Mouse (Mus musculus): ENCODE measurements around the gene Sprtn. TPM values are rescaled to one million over a fixed set of nuclear protein-coding genes. Genes with fewer than 3 reads are reported as not detected.

Sprtn gene
- 8.3 and 8.5 TPM in 2 replicates for polyA plus RNA-seq (2015; fragmentation: Nextera tagmentation; extraction: Ambion mirVana)

GRCm38 (mm10) chr8:124897386-124898250, at the start of gene Sprtn, which contains the start of gene Exoc8:
Gene Sprtn (plus strand): TSS chr8:124897886.
Gene Exoc8 (minus strand): TSS chr8:124897705.
- H3K36me3 ChIP-seq (ENCODE audit: control insufficient read depth, insufficient read depth), result peaks cover 42% of the 10 kb centered on the region
- peak within 1 kb of the TSS; percentile 83 for H3K27ac ChIP-seq (ENCODE audit: low read length)
- H3K27me3 ChIP-seq (ENCODE audit: control insufficient read depth, insufficient read depth, low read length), result no peaks in the 10 kb centered on the region
- peak; percentile 90 for ATAC-seq (replicated peaks; ENCODE audit: extremely low read depth, insufficient read depth, low FRiP score)
- peak within 1 kb of the TSS; percentile 94 for H3K4me2 ChIP-seq (ENCODE audit: low read depth, low read length)
- peak within 1 kb of the TSS; percentile 90 for H3K9ac ChIP-seq (ENCODE audit: low read length)
- H3K4me3 ChIP-seq (ENCODE audit: low read length), result peak within 1 kb of the TSS; percentile 67
- WGBS, result under 1% methylated on average over 114 of the region's 114 CpGs
- peaks cover 36% of the 10 kb centered on the region for H3K4me1 ChIP-seq (ENCODE audit: control insufficient read depth, insufficient read depth, low read length)
- no peaks in the 10 kb centered on the region for H3K9me3 ChIP-seq (replicated peaks; ENCODE audit: control insufficient read depth, low read length)

- no peaks in the 10 kb centered on the region for H3K27me3 ChIP-seq (ENCODE audit: control insufficient read depth, insufficient read depth, low read length)
- 93% methylated on average over 1 of the region's 1 CpGs for WGBS
- no peak overlapping the region for H3K9ac ChIP-seq (ENCODE audit: low read length)
- H3K9me3 ChIP-seq (replicated peaks; ENCODE audit: control insufficient read depth, low read length), result peaks cover 10% of the 10 kb centered on the region
- ATAC-seq (replicated peaks; ENCODE audit: extremely low read depth, insufficient read depth, low FRiP score), result no peak
- no peak overlapping the region for H3K4me2 ChIP-seq (ENCODE audit: low read depth, low read length)
- no peak overlapping the region for H3K4me3 ChIP-seq (ENCODE audit: low read length)
- peaks cover 56% of the 10 kb centered on the region for H3K36me3 ChIP-seq (ENCODE audit: control insufficient read depth, insufficient read depth)
- no peaks in the 10 kb centered on the region for H3K4me1 ChIP-seq (ENCODE audit: control insufficient read depth, insufficient read depth, low read length)
- H3K27ac ChIP-seq (ENCODE audit: low read length), result no peak overlapping the region
Measured at GRCm38 (mm10) chr8:124853511-124853910, 44.2 kb upstream of the Sprtn start.

GRCm38 (mm10) chr8:124859466-124859865, 38.2 kb upstream of the Sprtn start:
- no peak overlapping the region for H3K4me2 ChIP-seq (ENCODE audit: low read depth, low read length)
- peaks cover 34% of the 10 kb centered on the region for H3K4me1 ChIP-seq (ENCODE audit: control insufficient read depth, insufficient read depth, low read length)
- H3K9ac ChIP-seq (ENCODE audit: low read length), result 0 out of 2 replicates have a peak overlapping the region, but pooled peaks have one; percentile 9
- H3K9me3 ChIP-seq (replicated peaks; ENCODE audit: control insufficient read depth, low read length), result peaks cover 3% of the 10 kb centered on the region
- peaks cover 54% of the 10 kb centered on the region for H3K36me3 ChIP-seq (ENCODE audit: control insufficient read depth, insufficient read depth)
- no peaks in the 10 kb centered on the region for H3K27me3 ChIP-seq (ENCODE audit: control insufficient read depth, insufficient read depth, low read length)
- no peak for ATAC-seq (replicated peaks; ENCODE audit: extremely low read depth, insufficient read depth, low FRiP score)
- H3K27ac ChIP-seq (ENCODE audit: low read length), result peak overlapping the region; percentile 96
- H3K4me3 ChIP-seq (ENCODE audit: low read length), result no peak overlapping the region

- ATAC-seq (replicated peaks; ENCODE audit: extremely low read depth, insufficient read depth, low FRiP score), result peak; percentile 66
- no peaks in the 10 kb centered on the region for H3K27me3 ChIP-seq (ENCODE audit: control insufficient read depth, insufficient read depth, low read length)
- 55% methylated on average over 3 of the region's 3 CpGs for WGBS
- H3K9ac ChIP-seq (ENCODE audit: low read length), result no peak overlapping the region; the same call in 1 of the 2 replicates
- H3K27ac ChIP-seq (ENCODE audit: low read length), result peak overlapping the region; percentile 96
- peak overlapping the region; percentile 41 for H3K4me2 ChIP-seq (ENCODE audit: low read depth, low read length)
- peaks cover 3% of the 10 kb centered on the region for H3K9me3 ChIP-seq (replicated peaks; ENCODE audit: control insufficient read depth, low read length)
- H3K36me3 ChIP-seq (ENCODE audit: control insufficient read depth, insufficient read depth), result peaks cover 47% of the 10 kb centered on the region
- H3K4me1 ChIP-seq (ENCODE audit: control insufficient read depth, insufficient read depth, low read length), result peaks cover 38% of the 10 kb centered on the region
- H3K4me3 ChIP-seq (ENCODE audit: low read length), result no peak overlapping the region
Measured at GRCm38 (mm10) chr8:124860188-124860587, 37.5 kb upstream of the Sprtn start.

- peak within 1 kb of the TSS; percentile 94 for H3K27ac ChIP-seq (ENCODE audit: low read length)
- peaks cover 25% of the 10 kb centered on the region for H3K36me3 ChIP-seq (ENCODE audit: control insufficient read depth, insufficient read depth)
- no peaks in the 10 kb centered on the region for H3K9me3 ChIP-seq (replicated peaks; ENCODE audit: control insufficient read depth, low read length)
- peak within 1 kb of the TSS; percentile 98 for H3K9ac ChIP-seq (ENCODE audit: low read length)
- ATAC-seq (replicated peaks; ENCODE audit: extremely low read depth, insufficient read depth, low FRiP score), result peak; percentile 94
- 1% methylated on average over 55 of the region's 55 CpGs for WGBS
- no peaks in the 10 kb centered on the region for H3K27me3 ChIP-seq (ENCODE audit: control insufficient read depth, insufficient read depth, low read length)
- H3K4me3 ChIP-seq (ENCODE audit: low read length), result peak within 1 kb of the TSS; percentile 93
- peak within 1 kb of the TSS; percentile 70 for H3K4me2 ChIP-seq (ENCODE audit: low read depth, low read length)
- H3K4me1 ChIP-seq (ENCODE audit: control insufficient read depth, insufficient read depth, low read length), result peaks cover 54% of the 10 kb centered on the region
Measured at GRCm38 (mm10) chr8:124862321-124863162, 35.1 kb upstream of the Sprtn start, which contains the start of the genes Gnpat and 2810004N23Rik. Gene Gnpat (plus strand): TSS chr8:124863033. Gene 2810004N23Rik (minus strand): TSS chr8:124863120.

- H3K36me3 ChIP-seq (ENCODE audit: control insufficient read depth, insufficient read depth), result peaks cover 19% of the 10 kb centered on the region
- peak overlapping the region; percentile 69 for H3K4me2 ChIP-seq (ENCODE audit: low read depth, low read length)
- peak overlapping the region; percentile 94 for H3K27ac ChIP-seq (ENCODE audit: low read length)
- H3K9me3 ChIP-seq (replicated peaks; ENCODE audit: control insufficient read depth, low read length), result no peaks in the 10 kb centered on the region
- no peaks in the 10 kb centered on the region for H3K27me3 ChIP-seq (ENCODE audit: control insufficient read depth, insufficient read depth, low read length)
- peak; percentile 64 for ATAC-seq (replicated peaks; ENCODE audit: extremely low read depth, insufficient read depth, low FRiP score)
- peak overlapping the region; percentile 93 for H3K4me3 ChIP-seq (ENCODE audit: low read length)
- peaks cover 58% of the 10 kb centered on the region for H3K4me1 ChIP-seq (ENCODE audit: control insufficient read depth, insufficient read depth, low read length)
- peak overlapping the region; percentile 98 for H3K9ac ChIP-seq (ENCODE audit: low read length)
- WGBS, result under 1% methylated on average over 33 of the region's 33 CpGs
Measured at GRCm38 (mm10) chr8:124863163-124863677, 34.5 kb upstream of the Sprtn start.

GRCm38 (mm10) chr8:124863729-124864128, 34.0 kb upstream of the Sprtn start:
- Histone ChIP-seq H3K9ac (ENCODE audit: low read length) (peak overlapping the region; percentile 98), H3K27me3 (ENCODE audit: control insufficient read depth, insufficient read depth, low read length) (no peaks in the 10 kb centered on the region), H3K36me3 (ENCODE audit: control insufficient read depth, insufficient read depth) (peaks cover 14% of the 10 kb centered on the region; the same call in 1 of the 2 replicates), H3K4me1 (ENCODE audit: control insufficient read depth, insufficient read depth, low read length) (peaks cover 63% of the 10 kb centered on the region), H3K9me3 (replicated peaks; ENCODE audit: control insufficient read depth, low read length) (no peaks in the 10 kb centered on the region), H3K27ac (ENCODE audit: low read length) (peak overlapping the region; percentile 94; the same call in 1 of the 2 replicates), H3K4me3 (ENCODE audit: low read length) (peak overlapping the region; percentile 93), H3K4me2 (ENCODE audit: low read depth, low read length) (peak overlapping the region; percentile 69)
- no peak for ATAC-seq (replicated peaks; ENCODE audit: extremely low read depth, insufficient read depth, low FRiP score)
- WGBS, result 18% methylated on average over 8 of the region's 8 CpGs

GRCm38 (mm10) chr8:124866669-124867068, 31.0 kb upstream of the Sprtn start:
- Histone ChIP-seq H3K4me2 (ENCODE audit: low read depth, low read length) (no peak overlapping the region), H3K36me3 (ENCODE audit: control insufficient read depth, insufficient read depth) (peaks cover 9% of the 10 kb centered on the region), H3K4me1 (ENCODE audit: control insufficient read depth, insufficient read depth, low read length) (peaks cover 42% of the 10 kb centered on the region), H3K27ac (ENCODE audit: low read length) (no peak overlapping the region), H3K4me3 (ENCODE audit: low read length) (no peak overlapping the region), H3K9me3 (replicated peaks; ENCODE audit: control insufficient read depth, low read length) (no peaks in the 10 kb centered on the region), H3K9ac (ENCODE audit: low read length) (no peak overlapping the region), H3K27me3 (ENCODE audit: control insufficient read depth, insufficient read depth, low read length) (no peaks in the 10 kb centered on the region)
- 28% methylated on average over 3 of the region's 3 CpGs for WGBS
- no peak for ATAC-seq (replicated peaks; ENCODE audit: extremely low read depth, insufficient read depth, low FRiP score)

All from heart, embryonic 16.5 days (tissue).